Mouse (Mus musculus): ENCODE measurements around the gene Mapkapk2. TPM values are rescaled to one million over a fixed set of nuclear protein-coding genes. Genes with fewer than 3 reads are reported as not detected.

Gene Mapkapk2
- polyA plus RNA-seq, 1 experiment from 2014 or later = 52.3 TPM

- ATAC-seq (replicated peaks; ENCODE audit: low FRiP score) (no peak), DNase-seq (ENCODE audit: low spot score) (no peak)
- 76% methylated on average over 5 of the region's 5 CpGs for WGBS
- no peaks in the 10 kb centered on the region for H3K27me3 ChIP-seq (ENCODE audit: control insufficient read depth, insufficient read depth, low read length)
- no peak overlapping the region for H3K4me3 ChIP-seq (ENCODE audit: low read depth, low read length)
- H3K36me3 ChIP-seq (ENCODE audit: control insufficient read depth, insufficient read depth, low read length) = no peaks in the 10 kb centered on the region
- H3K9me3 ChIP-seq (ENCODE audit: control insufficient read depth, low read length) = no peaks in the 10 kb centered on the region
- peaks cover 37% of the 10 kb centered on the region for H3K4me1 ChIP-seq (replicated peaks; ENCODE audit: control insufficient read depth, insufficient read depth, low read length)
- no peak overlapping the region for H3K27ac ChIP-seq (ENCODE audit: low read depth, low read length)
- H3K9ac ChIP-seq (ENCODE audit: low read length) = no peak overlapping the region
- H3K4me2 ChIP-seq (ENCODE audit: low read depth, low read length, severe bottlenecking) = no peak overlapping the region
These were observed 14.5 kb downstream of the Mapkapk2 start for GRCm38 (mm10) chr1:131083122-131083521.

DNA sequence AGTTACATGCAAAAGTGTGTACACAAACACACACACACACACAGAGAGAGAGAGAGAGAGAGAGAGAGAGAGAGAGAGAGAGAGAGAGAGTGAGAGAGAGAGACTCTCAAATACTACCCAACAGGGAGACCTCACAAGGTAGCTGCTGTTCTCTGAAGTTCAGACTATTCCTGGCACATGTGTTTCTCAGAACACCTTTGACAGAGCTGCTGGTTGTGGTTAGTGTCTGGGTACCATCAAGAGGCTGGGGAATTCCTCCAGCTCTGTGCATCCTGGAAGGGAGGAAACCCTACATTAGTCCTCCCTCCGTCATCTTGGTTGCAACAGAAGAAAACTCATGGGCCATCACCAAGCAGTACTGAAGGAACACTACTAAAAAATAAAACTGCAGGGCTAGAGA, 16.9 kb downstream of the Mapkapk2 start:
- Histone ChIP-seq H3K36me3 (ENCODE audit: control insufficient read depth, insufficient read depth, low read length) (no peaks in the 10 kb centered on the region), H3K27ac (ENCODE audit: low read depth, low read length) (no peak overlapping the region; the same call in 1 of the 2 replicates), H3K9me3 (ENCODE audit: control insufficient read depth, low read length) (no peaks in the 10 kb centered on the region), H3K27me3 (ENCODE audit: control insufficient read depth, insufficient read depth, low read length) (no peaks in the 10 kb centered on the region), H3K4me2 (ENCODE audit: low read depth, low read length, severe bottlenecking) (no peak overlapping the region), H3K4me3 (ENCODE audit: low read depth, low read length) (no peak overlapping the region), H3K9ac (ENCODE audit: low read length) (no peak overlapping the region), H3K4me1 (replicated peaks; ENCODE audit: control insufficient read depth, insufficient read depth, low read length) (peaks cover 33% of the 10 kb centered on the region)
- 86% methylated on average over 1 of the region's 1 CpGs for WGBS
- DNase-seq (ENCODE audit: low spot score) (no peak), ATAC-seq (replicated peaks; ENCODE audit: low FRiP score) (no peak)

- no peak for DNase-seq (ENCODE audit: low spot score)
- ATAC-seq (replicated peaks; ENCODE audit: low FRiP score) = no peak
- no peak overlapping the region for H3K4me2 ChIP-seq (ENCODE audit: low read depth, low read length, severe bottlenecking)
- peaks cover 35% of the 10 kb centered on the region for H3K4me1 ChIP-seq (replicated peaks; ENCODE audit: control insufficient read depth, insufficient read depth, low read length)
- no peaks in the 10 kb centered on the region for H3K36me3 ChIP-seq (ENCODE audit: control insufficient read depth, insufficient read depth, low read length)
- peak overlapping the region; percentile 94 for H3K27ac ChIP-seq (ENCODE audit: low read depth, low read length)
- no peaks in the 10 kb centered on the region for H3K9me3 ChIP-seq (ENCODE audit: control insufficient read depth, low read length)
- no peaks in the 10 kb centered on the region for H3K27me3 ChIP-seq (ENCODE audit: control insufficient read depth, insufficient read depth, low read length)
- 76% methylated on average over 4 of the region's 4 CpGs for WGBS
- H3K9ac ChIP-seq (ENCODE audit: low read length) = no peak overlapping the region
- H3K4me3 ChIP-seq (ENCODE audit: low read depth, low read length) = no peak overlapping the region
These were observed 17.9 kb downstream of the Mapkapk2 start for GRCm38 (mm10) chr1:131079762-131080161.

DNA sequence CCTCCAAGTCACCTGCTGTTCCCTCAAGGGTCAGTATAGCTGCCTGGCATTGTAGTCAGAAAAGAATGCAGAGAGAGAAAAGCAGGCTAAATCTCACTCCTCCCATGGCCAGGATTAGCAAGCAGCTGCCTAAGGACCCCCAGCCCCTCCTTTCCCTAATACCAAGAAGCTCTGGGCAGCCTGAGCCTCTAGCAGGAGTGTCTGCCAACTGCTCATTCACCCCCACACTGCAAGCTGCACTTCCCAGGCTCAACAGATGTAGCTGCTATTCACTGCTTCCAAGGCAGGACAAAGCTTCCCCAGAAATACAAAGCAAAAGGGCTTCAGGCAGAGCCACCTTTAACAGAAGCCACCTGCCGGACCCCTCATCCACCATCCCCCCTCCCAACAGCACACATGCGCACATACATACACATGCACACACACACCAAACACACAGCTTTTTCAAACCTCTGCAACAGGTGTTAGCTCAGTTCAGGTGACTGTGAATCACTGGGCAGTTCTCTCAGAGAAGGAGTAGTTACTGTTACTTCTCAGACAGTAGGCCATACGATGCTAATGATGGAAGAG, 18.8 kb downstream of the Mapkapk2 start:
- H3K9ac ChIP-seq (ENCODE audit: low read length) = peak overlapping the region; percentile 32; the same call in 1 of the 2 replicates
- no peaks in the 10 kb centered on the region for H3K9me3 ChIP-seq (ENCODE audit: control insufficient read depth, low read length)
- H3K36me3 ChIP-seq (ENCODE audit: control insufficient read depth, insufficient read depth, low read length) = no peaks in the 10 kb centered on the region
- no peaks in the 10 kb centered on the region for H3K27me3 ChIP-seq (ENCODE audit: control insufficient read depth, insufficient read depth, low read length)
- peaks cover 28% of the 10 kb centered on the region for H3K4me1 ChIP-seq (replicated peaks; ENCODE audit: control insufficient read depth, insufficient read depth, low read length)
- WGBS = 6% methylated on average over 3 of the region's 3 CpGs
- ATAC-seq (replicated peaks; ENCODE audit: low FRiP score) = peak; percentile 93
- H3K4me3 ChIP-seq (ENCODE audit: low read depth, low read length) = no peak overlapping the region
- DNase-seq (ENCODE audit: low spot score) = peak; percentile 82
- H3K27ac ChIP-seq (ENCODE audit: low read depth, low read length) = peak overlapping the region; percentile 94
- H3K4me2 ChIP-seq (ENCODE audit: low read depth, low read length, severe bottlenecking) = peak overlapping the region; percentile 12; the same call in 1 of the 2 replicates

DNA sequence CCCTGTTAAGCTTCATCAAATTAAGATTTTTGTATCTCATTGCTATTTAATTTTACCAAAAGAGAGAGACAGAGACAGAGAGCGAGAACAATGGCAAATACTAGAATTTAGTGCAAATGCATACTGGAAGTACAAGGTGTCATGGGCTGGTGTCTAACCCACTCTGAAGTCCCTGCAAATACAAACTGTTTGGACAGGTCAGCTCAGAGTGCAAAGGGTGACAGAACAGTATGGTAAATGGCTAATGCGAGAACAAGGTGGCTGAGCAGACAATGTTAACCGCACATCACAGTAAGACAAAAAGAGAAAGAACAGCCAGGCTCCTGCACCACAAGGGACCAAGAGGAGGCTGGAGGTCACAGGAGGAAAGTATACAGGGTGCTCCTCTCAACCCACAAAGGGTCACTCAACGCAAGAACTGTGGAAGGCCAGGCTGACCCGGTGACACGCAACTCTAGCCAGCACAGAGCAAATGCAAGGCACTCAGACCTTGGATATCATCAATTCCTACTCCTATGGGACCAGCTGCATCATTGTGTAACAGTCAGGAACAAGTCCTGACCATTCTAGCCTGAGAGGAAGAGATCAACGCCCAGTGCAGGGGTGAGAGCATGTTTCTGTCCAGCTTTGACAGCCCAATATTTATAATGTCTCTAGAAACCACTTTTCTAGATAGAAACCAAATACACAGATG, 22.4 kb downstream of the Mapkapk2 start:
- Histone ChIP-seq H3K36me3 (ENCODE audit: control insufficient read depth, insufficient read depth, low read length) (no peaks in the 10 kb centered on the region), H3K27me3 (ENCODE audit: control insufficient read depth, insufficient read depth, low read length) (no peaks in the 10 kb centered on the region), H3K4me1 (replicated peaks; ENCODE audit: control insufficient read depth, insufficient read depth, low read length) (peaks cover 23% of the 10 kb centered on the region), H3K9ac (ENCODE audit: low read length) (no peak overlapping the region), H3K4me3 (ENCODE audit: low read depth, low read length) (no peak overlapping the region), H3K4me2 (ENCODE audit: low read depth, low read length, severe bottlenecking) (no peak overlapping the region), H3K27ac (ENCODE audit: low read depth, low read length) (no peak overlapping the region), H3K9me3 (ENCODE audit: control insufficient read depth, low read length) (no peaks in the 10 kb centered on the region)
- WGBS = 91% methylated on average over 7 of the region's 7 CpGs
- no peak for DNase-seq (ENCODE audit: low spot score)
- no peak for ATAC-seq (replicated peaks; ENCODE audit: low FRiP score)

GRCm38 (mm10) chr1:131074524-131074938, 23.1 kb downstream of the Mapkapk2 start:
- Histone ChIP-seq H3K27me3 (ENCODE audit: control insufficient read depth, insufficient read depth, low read length) (no peaks in the 10 kb centered on the region), H3K4me2 (ENCODE audit: low read depth, low read length, severe bottlenecking) (no peak overlapping the region), H3K4me1 (replicated peaks; ENCODE audit: control insufficient read depth, insufficient read depth, low read length) (peaks cover 17% of the 10 kb centered on the region), H3K27ac (ENCODE audit: low read depth, low read length) (no peak overlapping the region), H3K4me3 (ENCODE audit: low read depth, low read length) (no peak overlapping the region), H3K36me3 (ENCODE audit: control insufficient read depth, insufficient read depth, low read length) (no peaks in the 10 kb centered on the region), H3K9me3 (ENCODE audit: control insufficient read depth, low read length) (no peaks in the 10 kb centered on the region), H3K9ac (ENCODE audit: low read length) (no peak overlapping the region)
- no peak for DNase-seq (ENCODE audit: low spot score)
- no peak for ATAC-seq (replicated peaks; ENCODE audit: low FRiP score)
- WGBS = 86% methylated on average over 8 of the region's 8 CpGs

DNA sequence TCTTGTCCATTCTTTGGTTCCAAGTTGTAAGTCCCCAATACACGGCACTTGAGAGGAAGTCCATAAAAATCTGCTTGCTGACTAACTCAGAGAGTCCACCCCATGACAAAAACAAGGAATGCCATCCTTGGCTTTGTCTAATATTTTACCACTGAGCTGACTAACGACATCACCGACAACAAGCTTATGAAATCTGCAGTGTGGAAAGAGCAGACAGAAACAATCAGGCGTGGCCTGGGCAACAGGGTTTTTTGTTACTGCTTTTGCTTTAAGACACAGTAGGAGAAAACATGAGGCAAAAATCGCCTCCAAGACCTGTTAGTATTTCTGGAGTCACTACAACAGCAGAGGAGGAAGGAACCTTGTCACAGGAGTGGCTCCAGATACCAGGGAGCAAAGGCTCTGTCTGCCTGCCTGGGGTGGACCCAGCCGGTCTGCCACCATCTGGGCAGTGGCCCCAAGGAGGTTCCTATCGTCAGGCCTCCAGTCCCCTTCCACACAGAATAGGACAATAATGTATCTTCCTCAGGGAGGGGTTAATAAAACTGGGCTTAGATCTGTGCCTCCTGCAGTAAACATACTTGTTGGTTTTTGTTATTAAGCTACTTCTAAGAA, 25.1 kb downstream of the Mapkapk2 start:
- Histone ChIP-seq H3K4me3 (ENCODE audit: low read depth, low read length) (no peak overlapping the region), H3K27ac (ENCODE audit: low read depth, low read length) (no peak overlapping the region), H3K4me1 (replicated peaks; ENCODE audit: control insufficient read depth, insufficient read depth, low read length) (peaks cover 2% of the 10 kb centered on the region; the same call in 1 of the 2 replicates), H3K27me3 (ENCODE audit: control insufficient read depth, insufficient read depth, low read length) (no peaks in the 10 kb centered on the region), H3K4me2 (ENCODE audit: low read depth, low read length, severe bottlenecking) (no peak overlapping the region), H3K9ac (ENCODE audit: low read length) (no peak overlapping the region), H3K9me3 (ENCODE audit: control insufficient read depth, low read length) (no peaks in the 10 kb centered on the region), H3K36me3 (ENCODE audit: control insufficient read depth, insufficient read depth, low read length) (no peaks in the 10 kb centered on the region)
- WGBS = 85% methylated on average over 7 of the region's 7 CpGs
- ATAC-seq (replicated peaks; ENCODE audit: low FRiP score) (no peak), DNase-seq (ENCODE audit: low spot score) (no peak)

GRCm38 (mm10) chr1:131069010-131069409, 28.6 kb downstream of the Mapkapk2 start:
- Histone ChIP-seq H3K27ac (ENCODE audit: low read depth, low read length) (no peak overlapping the region), H3K4me3 (ENCODE audit: low read depth, low read length) (no peak overlapping the region), H3K4me2 (ENCODE audit: low read depth, low read length, severe bottlenecking) (no peak overlapping the region), H3K9me3 (ENCODE audit: control insufficient read depth, low read length) (no peaks in the 10 kb centered on the region), H3K27me3 (ENCODE audit: control insufficient read depth, insufficient read depth, low read length) (no peaks in the 10 kb centered on the region), H3K9ac (ENCODE audit: low read length) (no peak overlapping the region), H3K36me3 (ENCODE audit: control insufficient read depth, insufficient read depth, low read length) (no peaks in the 10 kb centered on the region; the same call in 1 of the 2 replicates), H3K4me1 (replicated peaks; ENCODE audit: control insufficient read depth, insufficient read depth, low read length) (no peaks in the 10 kb centered on the region)
- WGBS = 93% methylated on average over 7 of the region's 7 CpGs
- ATAC-seq (replicated peaks; ENCODE audit: low FRiP score) = no peak
- DNase-seq (ENCODE audit: low spot score) = no peak
